Mouse (Mus musculus) large intestine, adult 2 months (tissue): ENCODE data around the gene Slc35g1. TPM values are rescaled to one million over a fixed set of nuclear protein-coding genes. Genes with fewer than 3 reads are reported as not detected.
"Not testable (repeated sequence)": the region's sequence is repeated elsewhere in the genome, so short reads cannot be mapped to it uniquely, and the experiment has no call there.

ENCODE experiments used
- DNase-seq: peaks from one replicate; pipeline ENCODE4 v3.0.0-alpha.2; 2012; ENCODE audit warnings: low read depth, low spot score
- WGBS: fragments of 180-500 bp; shearing (Covaris S2); methylation state at CpG from one replicate; pipeline ENCODE4 v1.1.7; 2018; 5-methylcytosine and 5-hydroxymethylcytosine counted together
- polyA plus RNA-seq: library from polyadenylated mRNA; depleted of rRNA; stranded (reverse); fragments of >200 nt; gene quantifications from 2 replicates; pipeline ENCODE4 v1.2.3, GENCODE M21; 2012

The Slc35g1 gene
- polyA plus RNA-seq, 1 experiment, result 25.0 TPM

DNA sequence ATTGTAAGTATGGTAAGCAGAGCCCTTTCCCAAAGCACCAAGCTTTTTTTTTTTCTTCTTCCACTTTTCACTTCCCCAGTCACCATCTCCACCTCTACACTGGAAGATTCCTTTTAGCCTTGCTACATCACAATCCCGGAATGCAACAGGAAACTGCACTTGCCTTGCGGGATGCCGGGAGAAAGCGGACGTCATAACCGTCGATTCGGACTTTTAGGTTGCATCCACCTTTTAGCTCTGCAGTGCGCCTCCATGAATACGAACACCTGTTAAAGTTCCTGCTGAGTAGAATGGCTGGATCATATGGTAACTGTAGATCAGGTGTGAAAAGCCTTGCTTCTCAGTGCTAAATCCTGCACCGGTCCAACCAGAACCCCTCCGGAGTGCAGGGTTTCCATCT is 12.0 kb upstream of the Slc35g1 start:
- 92% methylated on average over 12 of the region's 12 CpGs for WGBS
- no peak for DNase-seq

DNA sequence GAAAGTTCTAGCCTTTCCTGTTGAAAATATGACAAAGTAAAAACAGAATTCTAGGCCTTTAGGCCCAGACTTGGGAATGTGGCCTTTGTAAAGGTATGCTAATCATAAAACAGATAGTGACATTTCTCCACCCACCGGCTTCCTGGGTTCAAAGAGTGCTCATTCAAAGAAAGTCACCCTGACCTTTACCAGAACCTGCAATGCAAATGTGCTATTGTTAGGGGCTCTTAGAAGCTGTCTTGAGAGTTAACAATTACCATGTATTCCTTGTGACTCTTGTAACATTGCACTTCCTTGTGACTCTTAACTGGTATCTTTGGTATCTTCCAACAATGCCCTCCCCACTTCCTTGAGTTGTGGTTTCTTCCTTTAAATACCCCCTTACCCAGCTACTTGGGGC is 8.8 kb upstream of the Slc35g1 start:
- 86% methylated on average over 1 of the region's 1 CpGs for WGBS
- not testable (repeated sequence) for DNase-seq

DNA sequence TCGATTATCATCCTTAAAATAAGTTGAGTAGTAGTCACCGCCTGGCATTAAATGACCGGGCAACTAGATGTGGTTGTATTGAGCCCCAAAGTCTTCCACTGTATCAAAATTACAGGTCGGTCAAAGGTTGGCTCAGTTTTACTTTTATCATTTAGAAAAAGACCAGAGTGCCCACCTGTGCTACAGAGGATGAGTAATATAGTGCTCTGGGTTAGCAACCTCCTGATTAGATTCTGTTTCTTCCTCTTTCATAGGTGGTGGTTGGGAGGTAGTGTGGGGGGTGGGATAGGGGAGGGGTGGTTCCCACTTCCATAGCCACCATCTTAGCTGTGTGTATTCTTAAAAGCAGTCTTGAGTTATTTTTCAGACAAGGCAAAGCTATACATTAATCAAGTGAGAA is 7.9 kb upstream of the Slc35g1 start:
- DNase-seq, result no peak
- 92% methylated on average over 4 of the region's 4 CpGs for WGBS

DNA sequence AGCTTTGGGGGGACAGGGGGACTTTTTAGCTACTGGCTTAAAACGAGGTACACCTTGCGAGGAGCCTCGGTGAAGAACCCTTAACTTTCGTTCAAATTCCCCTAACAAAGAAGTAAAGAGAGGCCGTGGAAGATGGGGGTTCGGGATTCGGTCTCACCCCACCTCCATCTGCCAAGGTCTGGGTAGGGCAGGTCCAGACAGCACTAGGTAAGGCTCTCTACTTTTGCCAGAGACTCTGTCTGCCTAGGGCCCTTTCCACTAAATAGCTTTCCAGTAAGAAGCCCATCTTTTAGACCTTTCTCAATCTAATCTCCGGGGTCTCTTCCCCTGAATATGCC is 822 bp downstream of the Slc35g1 start:
- no peak for DNase-seq
- 23% methylated on average over 8 of the region's 8 CpGs for WGBS

DNA sequence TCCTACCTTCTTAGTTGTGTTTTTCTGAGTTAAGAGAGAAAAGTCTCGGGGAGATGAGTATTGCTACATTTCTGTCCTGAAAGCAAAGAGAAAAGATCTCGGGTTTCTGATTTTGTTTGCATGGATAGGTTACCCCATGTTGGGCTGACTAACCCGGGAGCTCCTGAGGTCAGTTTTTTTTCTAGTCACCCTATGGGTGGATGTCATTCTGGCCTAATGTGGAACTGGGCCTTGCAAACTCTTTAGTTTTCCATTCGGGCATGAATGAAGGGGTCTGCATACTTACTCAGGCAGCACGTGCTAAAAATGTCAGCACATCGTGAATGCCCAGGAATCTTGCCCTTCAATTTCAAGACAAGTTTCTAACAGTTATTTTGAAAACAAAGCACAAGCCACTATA is 1.2 kb downstream of the Slc35g1 start:
- WGBS, result 29% methylated on average over 6 of the region's 6 CpGs
- no peak for DNase-seq

DNA sequence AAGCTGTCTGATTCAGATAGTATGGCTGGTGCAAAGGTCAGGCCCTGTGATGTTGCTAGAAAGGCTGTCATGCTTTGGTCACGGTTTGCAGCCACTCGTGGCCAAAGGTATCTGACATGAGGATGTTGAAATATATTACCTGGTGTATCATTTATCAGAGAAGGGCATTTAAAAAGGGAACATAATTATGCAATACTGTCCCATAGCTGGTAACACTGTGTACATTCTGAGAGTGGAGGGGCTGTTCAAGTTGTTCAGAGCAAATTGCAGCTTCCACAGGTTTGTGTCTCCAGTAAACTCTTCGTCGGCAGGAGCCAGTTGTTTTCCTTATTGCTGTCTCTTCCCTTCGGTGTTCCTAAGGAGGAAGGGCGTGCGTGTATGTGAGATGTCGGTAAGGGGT is 3.2 kb downstream of the Slc35g1 start:
- WGBS, result 41% methylated on average over 8 of the region's 8 CpGs
- no peak for DNase-seq

DNA sequence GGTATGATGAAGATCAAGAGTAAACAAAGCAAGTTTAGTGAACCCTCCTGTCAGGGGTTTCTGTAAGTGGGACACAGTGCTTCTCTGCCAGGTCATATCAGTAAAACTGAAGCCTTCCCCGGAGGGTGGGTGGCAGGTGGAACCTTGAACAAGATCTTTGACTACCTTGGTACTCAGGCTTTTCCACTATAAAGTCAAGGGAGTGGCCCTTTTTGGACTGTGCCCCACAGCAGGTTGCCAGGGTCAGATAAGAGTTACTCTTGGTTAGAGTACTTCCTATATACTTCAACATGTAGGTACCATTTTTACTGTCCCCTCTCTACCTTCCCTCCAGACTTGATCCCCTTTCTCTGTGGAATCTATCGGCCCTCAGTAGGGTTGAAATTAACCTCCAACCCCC is 5.1 kb downstream of the Slc35g1 start:
- WGBS, result 36% methylated on average over 2 of the region's 2 CpGs
- no peak for DNase-seq

DNA sequence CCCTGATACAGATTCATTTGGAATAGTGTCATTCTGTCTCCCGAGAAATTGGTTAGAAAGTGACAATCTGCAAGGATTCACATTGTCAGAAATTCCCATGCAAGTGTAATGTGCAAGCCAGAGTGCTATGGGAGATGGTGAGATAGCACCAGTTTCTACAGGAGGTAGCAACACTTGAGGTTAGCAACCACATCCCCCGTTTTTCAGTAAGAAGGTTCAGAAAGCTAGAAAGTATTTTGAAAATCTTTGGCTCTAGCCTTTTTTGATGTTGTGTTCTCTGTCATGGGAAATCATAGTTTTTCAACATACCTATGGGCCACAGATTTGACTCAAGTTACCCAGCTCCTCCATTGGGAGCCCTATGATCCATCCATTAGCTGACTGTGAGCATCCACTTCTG is 5.6 kb downstream of the Slc35g1 start:
- 89% methylated on average over 2 of the region's 2 CpGs for WGBS
- no peak for DNase-seq

DNA sequence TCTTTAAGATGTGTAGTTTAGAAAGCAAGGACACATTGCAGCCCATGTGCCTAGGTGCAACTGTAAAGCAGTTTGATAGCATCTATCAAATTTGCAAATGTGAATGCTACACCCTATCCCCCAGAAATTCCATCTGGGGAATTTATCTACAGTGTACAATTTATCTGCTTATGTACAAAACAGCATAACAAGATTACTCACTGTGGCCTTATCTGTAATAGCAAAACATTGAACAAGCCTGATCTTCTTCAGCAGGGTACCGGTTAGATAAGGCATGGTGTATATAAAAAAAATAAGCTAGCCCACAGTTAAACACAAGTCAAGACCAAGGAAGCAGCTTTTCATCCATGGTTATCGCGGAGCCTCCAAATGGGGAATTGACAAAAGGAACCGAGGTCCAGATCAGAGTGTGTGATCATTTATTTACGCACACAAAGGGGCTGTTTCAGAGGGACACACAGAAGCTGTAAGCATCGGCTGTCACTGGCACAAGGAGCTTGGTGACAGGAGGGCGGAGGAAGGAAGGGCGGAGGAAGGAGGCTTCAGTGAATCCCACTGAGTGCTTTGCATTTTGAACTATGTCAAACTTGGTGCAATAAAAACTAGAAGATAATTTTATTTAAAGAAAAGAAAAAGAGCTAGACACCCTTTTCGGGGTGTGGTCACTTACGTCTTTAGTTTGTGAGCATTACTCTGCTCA is 14.7 kb downstream of the Slc35g1 start:
- 88% methylated on average over 10 of the region's 10 CpGs for WGBS
- no peak for DNase-seq

DNA sequence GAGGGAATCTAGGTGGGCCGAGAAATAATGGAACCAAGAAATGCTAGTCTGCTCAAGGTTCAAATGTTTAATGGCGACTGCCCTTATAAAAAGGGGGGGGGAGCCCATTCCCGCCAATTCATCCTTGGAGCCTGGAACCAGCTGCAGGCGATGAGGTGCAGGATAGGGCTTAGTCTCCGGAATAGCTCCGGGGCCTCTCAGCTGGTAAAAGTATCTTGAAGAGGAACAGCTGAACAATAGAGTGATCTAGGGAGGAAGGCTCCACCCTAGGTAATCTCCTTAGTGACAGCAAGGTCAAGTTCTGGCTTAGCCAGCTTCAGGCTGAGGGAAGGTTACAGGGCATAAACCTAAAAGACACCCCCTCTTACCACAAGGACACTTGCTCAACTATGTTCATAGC is 18.1 kb downstream of the Slc35g1 start:
- DNase-seq, result no peak
- 84% methylated on average over 6 of the region's 6 CpGs for WGBS

DNA sequence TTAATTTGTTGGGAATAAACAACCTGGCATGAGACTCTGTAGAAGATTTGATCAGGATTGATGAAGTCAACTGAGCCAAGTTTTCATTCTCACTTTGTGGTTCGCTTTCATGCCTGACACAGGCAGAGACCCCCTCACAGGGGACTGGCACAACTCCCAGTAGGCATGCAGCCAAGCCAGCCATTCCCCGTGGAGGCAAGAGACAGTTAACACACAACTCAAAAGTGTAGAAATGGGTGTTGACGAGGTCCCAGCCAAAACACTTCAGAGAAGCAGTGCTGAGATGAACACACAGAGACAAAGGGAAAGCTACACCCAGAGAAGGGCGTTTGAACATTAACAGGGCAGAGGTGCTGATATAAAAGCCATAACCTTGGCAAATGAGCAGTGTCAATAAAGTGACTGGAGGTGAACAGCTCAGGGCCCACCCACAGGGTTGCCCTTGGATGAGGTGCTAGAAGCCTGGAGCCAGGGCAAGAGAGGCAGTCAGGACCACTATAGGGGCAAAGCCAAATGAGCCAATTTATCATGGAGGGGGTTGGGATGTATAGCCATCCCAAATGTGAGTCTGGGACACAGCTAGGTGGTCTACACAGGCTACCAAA is 23.1 kb downstream of the Slc35g1 start:
- WGBS, result 19% methylated on average over 4 of the region's 4 CpGs
- no peak for DNase-seq

DNA sequence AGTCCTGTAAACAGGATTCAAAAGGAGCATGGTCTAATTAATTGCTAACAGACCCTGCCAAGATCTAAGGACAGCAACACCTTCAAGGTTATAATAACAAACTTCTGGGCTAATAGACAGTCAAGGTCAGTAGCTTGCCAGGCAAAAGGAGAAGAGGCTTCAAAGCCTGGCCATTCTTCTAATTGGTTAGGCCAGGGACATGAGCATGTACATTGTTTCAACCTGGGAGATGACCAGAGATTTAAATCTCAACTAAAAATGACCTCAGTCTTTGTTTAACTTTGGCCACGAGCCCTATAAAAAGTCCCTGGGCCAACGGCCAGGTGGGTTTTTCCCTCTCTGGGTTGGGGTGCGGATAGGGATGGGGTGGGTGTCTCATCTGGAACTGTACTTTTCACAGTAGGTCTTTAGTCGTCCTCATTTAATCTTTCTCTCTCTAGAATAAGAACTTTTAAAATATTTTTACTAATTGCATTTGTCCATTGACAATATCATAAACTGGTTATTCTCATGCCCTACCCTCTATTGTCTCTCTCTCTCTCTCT is 25.0 kb downstream of the Slc35g1 start:
- 49% methylated on average over 4 of the region's 4 CpGs for WGBS
- no peak for DNase-seq

DNA sequence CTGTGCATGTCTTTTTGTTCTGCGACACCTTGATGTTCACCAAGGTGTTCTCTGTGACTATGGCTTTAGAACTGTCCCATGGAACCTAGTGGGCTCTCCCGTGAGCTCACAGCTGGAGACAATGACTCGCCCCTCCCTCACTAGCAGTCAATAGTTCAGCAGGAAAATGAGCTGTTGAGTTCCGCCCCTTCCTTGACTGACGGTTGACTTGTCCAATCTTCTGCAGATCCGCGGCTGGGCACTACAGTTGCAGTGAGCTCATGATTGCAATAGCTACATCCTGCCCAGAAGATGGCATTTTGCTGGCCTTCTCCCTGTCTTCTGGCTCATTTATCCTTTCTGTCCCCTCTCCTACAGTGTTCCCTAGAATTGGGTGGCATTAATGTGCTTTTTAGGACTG is 25.7 kb downstream of the Slc35g1 start:
- DNase-seq, result no peak
- 84% methylated on average over 7 of the region's 7 CpGs for WGBS

DNA sequence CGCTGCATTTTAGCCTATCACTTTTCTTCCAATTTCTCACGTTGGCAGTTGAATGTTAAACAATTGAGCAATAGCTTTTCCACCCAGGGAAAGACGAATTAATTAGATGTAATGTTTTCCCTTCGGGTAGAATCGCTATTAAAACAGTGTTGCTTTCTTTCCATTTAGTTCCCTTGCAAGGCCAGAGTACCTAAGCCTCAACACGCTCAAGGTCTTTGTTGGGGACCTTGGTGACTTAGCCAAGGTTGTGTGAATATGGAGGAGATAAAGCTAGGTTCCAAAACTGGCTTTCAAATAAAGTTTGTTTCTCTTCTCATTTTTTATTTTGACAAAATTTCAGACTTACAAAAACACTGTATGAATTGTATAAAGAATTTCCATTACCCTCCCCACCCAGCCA is 27.1 kb downstream of the Slc35g1 start:
- no peak for DNase-seq
- WGBS, result 40% methylated on average over 6 of the region's 6 CpGs

DNA sequence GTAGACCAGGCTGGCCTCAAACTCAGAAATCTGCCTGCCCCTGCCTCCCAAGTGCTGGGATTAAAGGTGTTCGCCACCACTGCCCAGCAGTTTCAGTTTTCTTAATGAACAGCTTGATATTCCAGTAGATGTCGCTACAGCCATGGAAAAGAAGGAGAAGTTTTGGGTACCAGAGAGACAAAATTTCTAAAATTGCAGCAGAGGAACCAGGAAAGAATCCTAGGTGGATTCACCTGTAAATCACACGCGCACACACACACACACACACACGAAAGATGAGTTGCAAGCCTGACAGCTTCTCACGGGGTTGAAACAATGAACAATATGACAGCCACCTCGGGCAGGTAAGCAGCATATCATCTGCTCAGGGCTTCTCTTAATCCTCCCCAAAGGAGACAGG is 28.1 kb downstream of the Slc35g1 start:
- no peak for DNase-seq
- WGBS, result 34% methylated on average over 7 of the region's 7 CpGs

DNA sequence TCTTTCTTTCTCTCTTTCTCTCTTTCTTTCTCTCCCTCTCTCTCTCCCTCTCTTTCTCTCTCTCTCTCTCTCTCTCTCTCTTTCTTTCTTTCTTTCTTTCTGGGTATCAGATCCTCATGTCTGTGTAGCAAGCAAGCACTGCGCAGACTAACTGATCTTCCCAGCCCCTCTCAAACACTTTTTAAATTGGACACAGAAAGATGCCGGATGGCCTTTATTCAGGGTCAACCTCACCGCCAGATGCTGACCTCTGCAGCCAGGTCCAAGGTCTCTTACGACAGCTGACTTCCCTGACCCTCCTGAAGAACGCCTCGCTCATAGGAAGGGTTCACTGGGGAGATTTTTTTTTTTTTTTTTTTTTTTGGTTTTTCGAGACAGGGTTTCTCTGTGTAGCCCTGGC is 28.8 kb downstream of the Slc35g1 start:
- DNase-seq, result no peak
- WGBS, result 86% methylated on average over 7 of the region's 7 CpGs

DNA sequence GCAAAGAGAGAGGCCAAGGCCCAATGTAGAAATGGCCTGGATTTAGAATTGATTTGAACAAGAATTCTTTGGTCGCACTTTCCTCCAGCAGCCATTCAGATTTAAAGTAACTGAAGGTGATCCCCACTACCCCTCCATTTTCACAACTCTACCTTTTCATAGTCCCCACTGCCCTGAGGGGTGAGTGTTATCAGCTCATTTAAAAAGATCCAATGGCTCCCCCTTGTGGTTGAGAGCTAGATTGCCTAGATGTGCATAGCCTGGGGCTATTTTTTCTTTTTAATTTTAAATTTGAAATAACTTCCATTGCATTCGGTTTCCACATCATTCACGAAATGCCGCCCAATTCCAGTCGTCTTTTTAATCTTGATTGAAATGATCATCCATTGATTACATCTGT is 33.5 kb downstream of the Slc35g1 start:
- no peak for DNase-seq
- 63% methylated on average over 5 of the region's 5 CpGs for WGBS

DNA sequence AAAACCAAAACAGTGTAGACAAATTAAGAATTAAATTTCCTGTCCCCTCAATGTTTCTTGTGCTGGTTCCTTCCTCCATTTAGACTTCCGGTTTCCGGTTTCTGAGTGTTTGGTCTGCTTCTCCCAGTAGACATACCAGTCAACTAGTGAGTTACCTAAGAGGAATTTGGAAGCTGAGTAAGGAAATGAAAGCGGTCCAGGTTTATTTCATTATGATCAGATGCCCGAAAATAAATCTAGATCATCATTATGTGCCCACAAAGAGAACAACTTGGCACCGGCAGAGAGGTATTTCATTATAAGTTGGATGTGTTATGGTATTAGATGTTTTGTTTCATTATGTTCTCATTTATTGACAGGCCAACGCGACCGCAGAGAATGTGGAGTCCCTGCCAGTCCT is 34.7 kb downstream of the Slc35g1 start:
- DNase-seq, result no peak
- 86% methylated on average over 8 of the region's 8 CpGs for WGBS

DNA sequence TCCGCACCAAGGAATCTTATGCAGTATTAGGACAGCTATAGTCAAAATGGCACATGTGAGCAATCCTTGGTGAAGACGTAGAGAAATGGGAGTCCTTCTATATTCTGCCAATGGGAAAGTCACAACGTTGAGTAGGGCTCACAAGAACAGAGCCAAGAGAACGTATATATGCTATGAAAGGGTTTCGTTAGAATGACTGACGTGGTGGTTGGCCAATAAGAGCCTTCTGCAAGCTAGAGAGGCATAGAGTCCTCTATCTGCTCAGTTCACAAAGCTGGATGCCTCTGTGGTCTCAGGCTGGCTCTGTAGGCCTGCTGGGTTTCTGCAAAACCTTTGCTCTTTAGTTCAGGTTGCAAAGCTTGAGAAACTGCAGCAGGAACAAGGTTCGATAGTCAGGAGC is 35.5 kb downstream of the Slc35g1 start:
- 88% methylated on average over 7 of the region's 7 CpGs for WGBS
- no peak for DNase-seq

DNA sequence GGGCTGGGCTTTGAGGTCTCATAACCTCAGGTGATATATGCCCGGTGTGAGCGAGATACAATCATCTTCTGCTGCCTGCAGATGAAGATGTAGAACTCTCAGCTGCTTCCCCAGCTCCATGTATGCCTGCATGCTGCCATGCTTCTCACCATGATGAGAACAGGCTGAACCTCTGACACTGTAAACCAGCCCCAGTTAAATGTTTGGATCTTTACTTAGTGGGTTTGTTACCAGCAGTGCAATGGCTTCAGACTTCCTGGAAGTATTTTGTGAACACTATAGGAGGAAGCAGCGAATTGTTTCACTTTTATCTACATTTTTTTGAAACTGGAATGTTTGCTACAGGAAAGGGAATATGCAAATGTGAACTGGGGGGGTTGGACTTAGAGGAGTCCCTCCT is 36.2 kb downstream of the Slc35g1 start:
- no peak for DNase-seq
- WGBS, result 60% methylated on average over 3 of the region's 3 CpGs

DNA sequence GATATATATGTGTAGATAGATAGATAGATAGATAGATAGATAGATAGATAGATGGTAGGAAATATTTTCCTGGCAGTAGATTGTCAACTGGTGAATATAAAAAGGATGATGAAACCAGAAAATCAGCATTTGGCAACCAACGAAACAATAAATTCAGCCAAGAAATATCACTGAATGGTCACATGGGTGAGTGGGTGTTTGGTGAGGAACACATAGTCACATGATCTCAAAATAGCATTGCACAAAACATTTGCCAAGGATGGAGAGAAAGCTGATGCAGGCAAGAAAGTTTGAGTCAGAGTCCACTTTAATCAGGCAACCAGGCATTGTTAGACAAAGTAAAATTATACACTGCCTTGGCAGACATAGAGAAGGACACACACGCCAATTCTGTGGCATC is 37.6 kb downstream of the Slc35g1 start:
- DNase-seq, result no peak
- WGBS, result 86% methylated on average over 2 of the region's 2 CpGs

DNA sequence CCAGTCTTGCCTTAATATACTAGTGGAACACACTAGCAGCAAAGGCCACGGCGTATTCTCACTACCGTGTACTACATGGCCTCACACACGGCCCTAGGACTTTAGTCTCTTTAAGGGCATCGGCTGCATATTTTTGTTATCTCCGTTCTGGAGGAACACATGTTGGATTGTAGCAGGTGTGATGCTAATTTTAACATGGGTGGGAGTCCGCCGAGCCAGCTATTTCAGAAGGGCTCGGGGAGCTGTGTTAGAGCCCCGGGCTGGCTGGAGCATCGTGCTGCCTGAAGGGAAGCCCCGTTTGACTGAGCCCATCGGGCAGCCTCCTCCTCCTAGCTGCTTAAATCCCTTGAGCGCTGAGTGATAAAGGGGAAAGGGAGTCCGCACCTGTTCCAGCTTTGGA is 39.4 kb downstream of the Slc35g1 start:
- 94% methylated on average over 15 of the region's 15 CpGs for WGBS
- DNase-seq, result no peak
